Mouse (Mus musculus) hindbrain, embryonic 16.5 days (tissue): ENCODE data around the gene Hoxa9. TPM values are rescaled to one million over a fixed set of nuclear protein-coding genes. Genes with fewer than 3 reads are reported as not detected.
A peak's percentile ranks its signal among the peaks of the same experiment; 100 is the strongest.

Experiments used
- ATAC-seq: fragments of 200-750 bp; cut with Nextera tagmentation; 2 replicates; pipeline ENCODE4 v1.8.0; 2017; ENCODE audit warnings: moderate TSS enrichment, moderate library complexity
- H3K27ac ChIP-seq: fragments of 300-500 bp; sonication (generic); 2 replicates; pipeline ENCODE4 v1.5.1; 2014; ENCODE audit warnings: low read depth, mild to moderate bottlenecking, control low read depth, low read length, moderate library complexity
- H3K27me3 ChIP-seq: fragments of 300-500 bp; sonication (generic); replicated peaks from 2 replicates; pipeline ENCODE4 v1.6.1; 2014; ENCODE audit warnings: low read length; ENCODE audit not compliant: control insufficient read depth, insufficient read depth
- H3K36me3 ChIP-seq: fragments of 300-500 bp; sonication (generic); 2 replicates; pipeline ENCODE4 v1.6.1; 2014; ENCODE audit warnings: mild to moderate bottlenecking, low read length, moderate library complexity, mixed read lengths; ENCODE audit not compliant: control insufficient read depth, insufficient read depth
- H3K4me1 ChIP-seq: fragments of 300-500 bp; sonication (generic); 2 replicates; pipeline ENCODE4 v1.6.1; 2014; ENCODE audit warnings: low read depth, low read length; ENCODE audit not compliant: control insufficient read depth, insufficient read depth
- H3K4me2 ChIP-seq: fragments of 300-500 bp; sonication (generic); 2 replicates; pipeline ENCODE4 v1.6.1; 2014; ENCODE audit warnings: mild to moderate bottlenecking, low read length, control low read depth, moderate library complexity
- H3K4me3 ChIP-seq: fragments of 300-500 bp; sonication (generic); 2 replicates; pipeline ENCODE4 v1.5.1; 2014; ENCODE audit warnings: mild to moderate bottlenecking, low read length, control low read depth, moderate library complexity
- H3K9ac ChIP-seq: fragments of 300-500 bp; sonication (generic); 2 replicates; pipeline ENCODE4 v1.6.1; 2014; ENCODE audit warnings: low read depth, mild to moderate bottlenecking, control low read depth, low read length, moderate library complexity
- H3K9me3 ChIP-seq: fragments of 300-500 bp; sonication (generic); 2 replicates; pipeline ENCODE4 v1.6.1; 2014; ENCODE audit warnings: mild to moderate bottlenecking, low read length, moderate library complexity; ENCODE audit not compliant: control insufficient read depth
- WGBS: fragments of 180-500 bp; shearing (Covaris S2); extraction: QIAGEN DNeasy Blood & Tissue Kit; methylation state at CpG from one replicate; pipeline ENCODE4 v1.1.7; 2014; 5-methylcytosine and 5-hydroxymethylcytosine counted together
- microRNA counts: library from miRNA; unstranded; fragments of <30 nt; microRNA quantifications from one replicate; lab custom pipeline; 2016
- microRNA-seq: library from miRNA; unstranded; fragments of <30 nt; microRNA quantifications from one replicate; pipeline ENCODE4, GENCODE M21; 2017
- polyA plus RNA-seq: library from polyadenylated mRNA; unstranded; fragments of >200 nt; fragmentation: Nextera tagmentation; extraction: Ambion mirVana; gene quantifications from 2 replicates; pipeline ENCODE4 v1.2.1, GENCODE M21; 2015

Hoxa9 gene
- polyA plus RNA-seq, 1 experiment from 2014 or later: 0.48 TPM

GRCm38 (mm10) chr6:52177061-52177735, 53.7 kb downstream of the Hoxa9 start, which contains the start of gene 5730596B20Rik:
Gene 5730596B20Rik (plus strand): TSS chr6:52177498.
- H3K4me1 ChIP-seq: no peaks in the 10 kb centered on the region; the same call in 1 of the 2 replicates
- H3K9me3 ChIP-seq: no peaks in the 10 kb centered on the region
- no peaks in the 10 kb centered on the region for H3K36me3 ChIP-seq
- 1% methylated on average over 36 of the region's 36 CpGs for WGBS
- H3K4me2 ChIP-seq: peak within 1 kb of the TSS; percentile 64
- H3K27me3 ChIP-seq: peaks cover 29% of the 10 kb centered on the region
- no peak for ATAC-seq
- H3K27ac ChIP-seq: peak within 1 kb of the TSS; percentile 90
- H3K4me3 ChIP-seq: peak within 1 kb of the TSS; percentile 52
- H3K9ac ChIP-seq: peak within 1 kb of the TSS; percentile 69

DNA sequence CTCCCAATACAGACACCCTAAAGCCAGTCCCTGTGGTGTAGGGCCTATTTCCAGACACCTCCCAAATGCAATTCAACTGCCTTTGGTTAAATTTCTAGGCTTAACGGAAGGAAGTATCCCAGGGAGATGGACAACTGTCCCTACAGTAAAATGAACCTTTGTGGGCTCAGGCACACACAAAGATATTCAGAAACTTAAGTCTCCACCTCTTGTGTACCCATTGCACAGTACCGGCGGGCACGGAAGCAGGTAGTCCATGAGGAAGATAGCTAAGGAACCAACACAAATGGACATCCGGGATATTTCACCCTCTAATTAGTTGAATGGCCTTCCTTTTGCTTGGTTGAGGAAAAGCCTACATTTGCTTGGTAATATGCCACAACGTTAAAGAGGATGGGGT, 54.5 kb downstream of the Hoxa9 start:
- ATAC-seq: no peak
- H3K4me3 ChIP-seq: peak overlapping the region; percentile 52
- H3K36me3 ChIP-seq: no peaks in the 10 kb centered on the region
- H3K9me3 ChIP-seq: no peaks in the 10 kb centered on the region
- under 1% methylated on average over 6 of the region's 6 CpGs for WGBS
- peaks cover 34% of the 10 kb centered on the region for H3K27me3 ChIP-seq
- peaks cover 5% of the 10 kb centered on the region; the same call in 1 of the 2 replicates for H3K4me1 ChIP-seq
- peak overlapping the region; percentile 64 for H3K4me2 ChIP-seq
- peak overlapping the region; percentile 90 for H3K27ac ChIP-seq
- H3K9ac ChIP-seq: peak overlapping the region; percentile 69

GRCm38 (mm10) chr6:52175864-52176263, 55.0 kb downstream of the Hoxa9 start:
- ATAC-seq: peak; percentile 43
- Histone ChIP-seq H3K27ac (peak overlapping the region; percentile 90), H3K4me3 (peak overlapping the region; percentile 52)

DNA sequence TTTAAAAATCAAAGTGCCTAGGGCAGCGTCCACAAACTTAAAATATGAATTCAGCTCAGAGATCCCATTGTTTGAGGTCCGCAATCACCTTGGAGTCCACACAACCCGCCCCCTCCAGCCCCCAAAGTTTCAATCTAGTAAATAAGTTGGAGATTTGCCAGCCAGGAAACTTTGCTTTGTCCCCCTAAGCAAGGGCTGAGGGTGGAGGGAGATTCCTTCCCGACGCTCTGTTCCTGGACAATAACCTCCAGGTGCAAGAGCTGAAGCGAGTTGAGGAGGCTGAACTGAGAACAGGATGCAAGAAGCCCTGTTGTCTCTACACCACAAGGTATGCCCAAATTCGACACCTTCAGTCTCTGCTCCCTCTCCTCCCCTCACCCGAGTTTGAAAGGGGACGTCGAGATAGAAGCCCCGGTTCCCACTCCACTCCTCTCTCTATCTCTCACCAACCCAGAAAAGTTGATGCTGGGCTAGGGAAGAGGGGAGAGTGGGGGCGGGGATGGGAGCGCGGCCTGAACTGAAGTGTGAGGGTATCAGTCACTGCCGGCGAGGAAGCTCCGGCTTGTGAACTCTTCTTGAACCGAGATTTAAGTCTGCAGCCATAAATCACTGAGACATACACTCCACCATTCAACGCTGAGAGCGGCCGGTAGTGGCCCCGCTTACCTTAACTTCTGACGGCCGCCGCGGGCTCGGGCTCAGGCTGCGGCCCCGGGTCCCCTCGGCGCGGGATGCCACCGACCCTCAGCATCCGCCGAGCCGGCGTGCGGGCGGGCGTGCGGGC, 55.7 kb downstream of the Hoxa9 start:
- Histone ChIP-seq H3K4me2 (peak overlapping the region; percentile 64), H3K4me1 (peaks cover 5% of the 10 kb centered on the region), H3K9me3 (no peaks in the 10 kb centered on the region), H3K27ac (peak overlapping the region; percentile 90), H3K9ac (peak overlapping the region; percentile 69), H3K36me3 (no peaks in the 10 kb centered on the region), H3K27me3 (peaks cover 31% of the 10 kb centered on the region), H3K4me3 (peak overlapping the region; percentile 52)
- 0 out of 2 replicates have a peak, but pooled peaks have one; percentile 2 for ATAC-seq
- WGBS: under 1% methylated on average over 35 of the region's 41 CpGs

More at GRCm38 (mm10) chr6:52175864-52176263, 55.0 kb downstream of the Hoxa9 start:
- H3K4me2 ChIP-seq: peak overlapping the region; percentile 64
- peak overlapping the region; percentile 69 for H3K9ac ChIP-seq
- peaks cover 5% of the 10 kb centered on the region; the same call in 1 of the 2 replicates for H3K4me1 ChIP-seq
- peaks cover 31% of the 10 kb centered on the region for H3K27me3 ChIP-seq
- 1% methylated on average over 17 of the region's 35 CpGs for WGBS
- no peaks in the 10 kb centered on the region for H3K36me3 ChIP-seq
- H3K9me3 ChIP-seq: no peaks in the 10 kb centered on the region

DNA sequence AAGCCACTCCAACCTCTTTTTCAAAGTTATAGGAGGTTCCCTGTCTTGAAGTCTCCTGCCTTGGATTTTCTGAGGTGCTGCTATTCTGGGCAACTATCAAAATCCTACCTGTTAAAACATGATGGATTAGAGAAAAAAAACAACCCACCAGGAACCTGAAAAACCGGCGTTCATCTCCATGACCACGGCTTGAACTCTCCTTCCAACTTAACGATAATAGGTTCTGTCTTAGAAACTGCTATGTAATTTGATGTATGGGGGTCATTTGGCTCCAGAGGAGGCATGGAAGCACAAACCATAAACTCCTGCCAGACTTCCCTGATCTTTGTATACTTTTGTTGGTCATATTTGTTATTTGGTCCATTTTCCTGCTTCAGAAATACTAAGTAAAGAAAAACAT, 57.2 kb downstream of the Hoxa9 start:
- H3K36me3 ChIP-seq: no peaks in the 10 kb centered on the region
- ATAC-seq: no peak
- H3K4me1 ChIP-seq: peaks cover 8% of the 10 kb centered on the region
- no peak overlapping the region; the same call in 1 of the 2 replicates for H3K9ac ChIP-seq
- peak overlapping the region; percentile 34 for H3K4me3 ChIP-seq
- no peaks in the 10 kb centered on the region for H3K9me3 ChIP-seq
- WGBS: 4% methylated on average over 4 of the region's 4 CpGs
- H3K27me3 ChIP-seq: peaks cover 22% of the 10 kb centered on the region
- peak overlapping the region; percentile 59 for H3K27ac ChIP-seq
- peak overlapping the region; percentile 69 for H3K4me2 ChIP-seq

MicroRNAs within 50 kb of the gene (microRNA counts, 519-probe panel; counts per million panel counts)
- microRNA mmu-miR-196b (lab: Ali Mortazavi, UCI): 1,419 counts per million, percentile 12 among the panel's probes with 10 or more counts

Small RNA genes within 50 kb of the gene (microRNA-seq; reads per million reads assigned to microRNA genes)
- 179 reads per million, percentile 57 among the genes with 10 or more reads in this experiment for gene Mir196b

Other genes starting within 250 kb of the Hoxa9 start
- gene Skap2, start 218.5 kb downstream of the Hoxa9 start, polyA plus RNA-seq: 23.8 and 30.3 TPM in 2 replicates
- 1.8 and 2.0 TPM in 2 replicates for gene Hoxa1, start 72.8 kb downstream of the Hoxa9 start, polyA plus RNA-seq
- 20.3 and 22.5 TPM in 2 replicates for gene Hoxa2, start 66.3 kb downstream of the Hoxa9 start, polyA plus RNA-seq
- 3.4 and 3.6 TPM in 2 replicates for gene 5730596B20Rik, start 53.6 kb downstream of the Hoxa9 start, polyA plus RNA-seq
- 5.6 and 8.8 TPM in 2 replicates for gene Hoxa4, start 39.3 kb downstream of the Hoxa9 start, polyA plus RNA-seq
- 85.9 and 106 TPM in 2 replicates for gene Hoxa5, start 26.5 kb downstream of the Hoxa9 start, polyA plus RNA-seq
- gene Hoxa6, start 22.4 kb downstream of the Hoxa9 start, polyA plus RNA-seq: 9.4 and 9.9 TPM in 2 replicates
- gene Hoxa3, start 17.8 kb downstream of the Hoxa9 start, polyA plus RNA-seq: 12.9 and 13.9 TPM in 2 replicates
- not detected in 2 replicates for gene Gm28308, start 17.8 kb downstream of the Hoxa9 start, polyA plus RNA-seq
- gene Hoxa7, start 9.2 kb downstream of the Hoxa9 start, polyA plus RNA-seq: 9.0 and 21.1 TPM in 2 replicates
- gene Hoxa10, start 9.8 kb upstream of the Hoxa9 start, polyA plus RNA-seq: 0.70 TPM in 1 of 2 replicates, not detected in the other
- not detected in 2 replicates for gene Hoxa11, start 14.7 kb upstream of the Hoxa9 start, polyA plus RNA-seq
- gene Hoxa13, start 29.8 kb upstream of the Hoxa9 start, polyA plus RNA-seq: not detected in 2 replicates
- 1.1 and 1.5 TPM in 2 replicates for gene Evx1, start 82.4 kb upstream of the Hoxa9 start, polyA plus RNA-seq